Mouse (Mus musculus) heart, postnatal 0 days (tissue): Measurements from ENCODE around the gene Wnk4.

Source experiments
- CTCF ChIP-seq: IDR thresholded peaks from 2 replicates; pipeline ENCODE4 v1.5.1; 2016; ENCODE audit warnings: antibody characterized with exemption, control low read depth, low read depth
- EP300 ChIP-seq: IDR thresholded peaks from 2 replicates; pipeline ENCODE4 v1.6.1; 2016; ENCODE audit warnings: antibody characterized with exemption, low read depth

- TF ChIP-seq EP300: no peak
- no peak for TF ChIP-seq CTCF
Observed at GRCm38 (mm10) chr11:101283805-101284204, 23.4 kb downstream of the Wnk4 start.
